Mouse (Mus musculus) kidney, postnatal 36 days (tissue): ENCODE results near the gene Osbpl2.

Experiments
- DNase-seq, 2 experiments: peaks; one replicate each; pipeline ENCODE4 v3.0.0; 2021 to 2022; ENCODE audit warnings: mixed read lengths in 2 of 2

Osbpl2 gene

DNA sequence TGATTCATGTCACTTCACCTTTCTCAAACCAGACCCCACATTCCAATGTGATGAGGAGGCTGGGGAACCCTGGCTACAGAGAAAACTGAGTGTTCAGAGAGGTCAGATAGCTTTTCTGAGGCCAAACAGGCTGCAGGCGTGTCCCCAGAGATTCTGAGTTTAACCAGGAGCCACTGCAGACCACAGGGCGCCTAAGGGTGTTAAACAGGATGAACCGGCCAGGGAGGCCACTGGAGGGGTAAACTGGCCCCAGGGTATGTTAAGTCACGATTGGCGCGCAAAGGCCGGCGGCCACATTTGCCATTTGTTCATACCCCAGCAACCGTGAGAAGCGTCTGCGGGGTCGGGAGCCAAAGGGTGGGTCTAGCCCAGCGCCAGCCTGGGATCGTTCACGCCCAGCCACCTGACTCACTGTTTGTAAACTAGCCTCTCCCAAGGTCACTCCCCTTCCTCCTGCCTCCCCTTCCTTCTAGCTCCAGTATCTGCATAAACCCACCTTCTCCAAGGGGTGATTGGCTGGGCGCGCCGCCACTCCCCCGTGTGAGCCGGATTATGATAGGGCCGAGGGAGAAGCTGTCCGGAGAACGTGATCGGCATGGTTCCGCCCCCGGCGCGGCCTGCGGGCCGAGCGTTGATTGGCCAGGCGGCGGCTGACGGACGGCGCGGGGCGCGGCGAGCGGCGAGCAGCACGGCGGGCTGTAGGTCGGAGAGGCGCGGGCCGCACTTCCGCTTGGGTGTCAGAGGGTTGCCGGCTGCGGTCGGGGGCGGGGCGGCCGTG is at the start of gene Osbpl2:
Osbpl2 (plus strand) TSS at position 646 of the 778 bp plus-strand sequence.
- peak; percentile 100 for DNase-seq

DNA sequence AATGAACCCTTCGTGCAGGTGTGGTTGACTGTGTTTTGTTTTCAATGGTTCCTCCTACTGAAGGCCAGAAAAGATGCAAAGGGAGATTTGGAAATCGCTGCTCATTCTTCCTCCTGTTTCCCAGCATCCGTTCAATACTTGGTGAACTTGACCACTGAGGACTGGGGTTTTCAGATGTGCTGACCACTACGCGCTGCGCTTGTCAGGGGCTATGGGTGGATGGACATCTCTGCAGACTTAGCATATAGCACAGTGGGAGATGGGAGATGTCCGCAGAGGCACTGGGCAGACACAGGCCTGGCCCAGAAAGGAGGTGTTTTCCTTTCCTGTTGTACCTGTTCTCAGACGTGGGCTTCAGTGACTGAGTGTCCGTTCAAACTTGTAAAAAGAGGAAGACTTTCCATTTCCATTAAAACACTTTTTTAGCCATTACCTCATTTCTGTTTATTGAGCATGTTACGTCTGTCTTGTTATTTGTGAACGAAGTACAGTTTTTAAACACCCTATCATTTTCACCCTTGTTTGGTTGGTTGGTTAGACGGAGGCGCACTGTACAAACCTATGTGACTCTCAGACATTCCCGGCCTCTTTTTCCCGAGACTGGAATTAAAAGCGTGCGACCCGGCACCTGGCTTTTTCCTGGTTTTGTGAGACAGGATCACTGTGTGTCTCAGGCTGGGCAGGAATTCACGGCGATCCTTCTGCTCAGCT is 49.2 kb upstream of the Osbpl2 start:
- no peak for DNase-seq

DNA sequence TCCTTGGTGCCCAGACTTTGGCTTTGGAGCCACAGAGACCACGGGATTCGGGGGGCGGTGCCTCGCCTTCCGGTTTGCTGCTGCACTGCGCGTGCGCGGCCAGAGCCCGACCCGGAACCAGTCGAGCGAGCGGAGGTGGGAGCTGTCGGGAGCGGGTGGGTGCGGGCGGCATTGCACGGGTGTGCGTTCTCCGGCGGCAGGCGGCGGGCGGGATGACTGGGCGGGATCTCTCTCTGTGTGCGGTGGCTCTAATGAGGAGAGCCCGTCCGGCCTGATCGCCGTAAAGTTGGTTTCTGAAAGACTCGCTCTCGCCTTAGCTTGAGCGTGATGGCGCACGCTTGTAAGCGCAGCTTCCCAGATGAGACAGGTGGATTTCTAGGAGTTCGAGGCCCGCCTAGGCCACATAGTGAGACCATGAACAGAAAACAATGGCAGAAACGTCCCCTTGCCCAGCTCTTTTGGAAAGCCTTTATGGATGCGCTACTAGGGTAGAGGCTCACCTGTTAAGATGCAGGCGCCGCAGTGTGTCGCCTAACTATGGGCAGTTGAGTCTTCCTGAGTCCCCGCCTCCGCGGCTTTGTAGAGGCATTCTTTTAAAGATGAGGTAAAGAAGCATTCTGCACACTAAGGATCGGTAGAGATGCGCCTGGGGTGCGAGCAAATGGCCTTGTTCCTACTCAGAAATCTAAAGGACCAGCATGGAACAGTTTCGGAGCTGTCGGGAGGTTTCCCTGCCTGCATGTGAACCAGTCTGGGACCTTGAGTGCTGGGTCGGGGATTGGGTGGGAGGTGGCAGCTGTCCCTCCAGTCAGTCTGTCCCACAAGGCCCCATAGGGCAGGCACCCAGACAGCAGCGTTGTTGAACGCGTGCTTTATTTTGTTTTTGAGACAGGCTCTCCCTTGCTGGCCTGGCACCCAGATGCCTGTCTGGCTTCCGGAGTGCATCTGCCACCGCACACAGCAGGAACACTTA is 48.3 kb upstream of the Osbpl2 start, which contains the start of gene Mtg2:
Mtg2 (plus strand) TSS at position 108 of the 973 bp plus-strand sequence.
- DNase-seq, result peak; percentile 95 to 97

DNA sequence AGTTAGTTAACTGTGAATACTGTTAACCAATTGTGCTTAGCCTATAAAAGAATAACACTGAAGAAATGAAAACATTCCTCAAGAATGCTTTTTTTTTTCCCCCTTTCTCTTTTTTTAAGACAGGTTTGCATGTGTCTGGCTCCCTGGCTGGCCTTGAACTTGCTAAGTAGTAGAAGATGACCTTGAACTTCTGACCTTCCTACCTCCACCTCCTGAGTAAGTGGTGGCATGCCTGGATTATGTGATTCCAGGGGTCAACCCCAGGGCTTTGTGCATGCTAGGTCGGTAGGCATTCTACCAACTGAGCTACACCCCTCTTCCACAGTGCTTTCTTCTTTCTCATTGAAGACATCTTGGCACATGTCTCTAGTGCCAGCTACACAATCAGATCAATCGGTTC is 47.4 kb upstream of the Osbpl2 start:
- DNase-seq, result no peak

DNA sequence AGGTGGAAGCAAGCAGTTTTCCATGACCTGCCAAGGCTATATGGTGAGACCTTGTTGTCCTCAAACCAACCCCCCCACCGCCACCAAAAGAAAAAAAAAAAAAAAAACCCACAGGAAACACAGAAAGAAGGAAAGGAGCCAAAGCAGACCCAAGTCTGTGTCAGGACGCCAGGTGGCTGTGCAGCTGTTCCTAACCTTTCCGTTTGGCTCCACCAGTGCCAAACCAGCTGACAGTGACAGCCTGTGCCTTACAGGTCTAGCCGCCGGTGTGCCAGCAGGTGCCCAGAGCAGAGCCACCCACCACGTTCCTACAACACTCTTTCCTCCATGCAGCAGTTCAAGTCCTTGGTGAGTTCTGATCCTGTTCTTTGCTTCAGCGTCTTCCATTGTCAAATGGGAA is 46.2 kb upstream of the Osbpl2 start:
- DNase-seq, result no peak

DNA sequence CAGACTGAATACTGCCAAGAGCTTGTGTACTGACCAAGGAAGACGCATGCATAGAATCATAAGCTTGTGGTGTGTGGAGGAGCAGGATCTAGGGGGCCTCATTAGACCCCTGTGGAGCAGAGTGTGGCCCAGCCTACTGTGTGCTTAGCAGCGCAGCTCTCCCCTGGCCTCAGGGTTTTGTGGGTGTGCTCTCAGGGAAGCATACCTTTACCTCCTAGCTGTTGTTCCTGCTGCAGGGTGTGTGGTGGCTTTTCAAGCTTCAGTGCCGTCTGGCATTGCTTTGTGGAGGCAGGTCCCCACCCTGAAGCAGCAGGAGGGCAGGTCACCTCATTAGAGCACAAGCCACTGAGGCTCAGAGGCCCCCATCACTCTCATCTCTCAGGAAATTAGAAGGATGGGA is 41.5 kb upstream of the Osbpl2 start:
- no peak for DNase-seq

DNA sequence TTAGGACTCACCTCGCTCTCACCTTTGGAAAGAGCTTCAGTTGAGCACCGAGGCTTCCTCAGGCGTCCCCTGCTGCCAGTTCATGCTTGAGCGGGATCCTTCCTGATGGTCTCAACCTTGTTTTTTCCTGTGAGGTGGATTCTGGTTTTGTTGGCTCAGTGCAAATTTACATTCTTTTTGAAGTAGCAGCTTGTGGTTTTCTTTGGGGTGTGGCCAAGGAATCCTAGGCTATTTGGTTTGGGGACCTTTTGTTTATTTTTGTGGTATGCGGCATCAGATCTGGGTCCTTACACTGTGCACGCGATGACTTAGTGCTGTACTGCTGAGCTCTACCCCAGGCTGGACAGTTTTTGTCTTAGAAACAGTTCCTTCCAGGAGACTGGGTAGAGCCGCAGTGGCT is 38.4 kb upstream of the Osbpl2 start:
- no peak for DNase-seq

DNA sequence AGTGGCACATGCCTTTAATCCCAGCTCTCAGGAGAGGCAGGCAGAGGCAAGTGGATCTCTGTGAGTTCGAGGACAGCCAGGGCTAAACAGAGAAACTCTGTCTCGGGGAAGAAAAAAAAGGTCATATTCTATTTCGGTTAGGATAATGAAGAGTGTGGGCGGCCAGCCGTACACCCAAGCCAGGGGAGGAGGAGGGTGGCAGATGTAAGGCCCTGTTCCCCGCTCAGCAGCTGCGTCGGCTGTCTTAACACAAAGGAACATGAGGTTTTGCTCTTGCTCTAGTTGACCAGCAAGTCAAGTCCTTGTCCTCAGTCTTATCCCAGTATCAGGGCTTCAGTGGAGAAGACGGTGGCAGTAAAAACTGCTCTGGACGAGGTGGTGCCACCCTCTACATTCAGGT is 36.0 kb upstream of the Osbpl2 start:
- no peak for DNase-seq

DNA sequence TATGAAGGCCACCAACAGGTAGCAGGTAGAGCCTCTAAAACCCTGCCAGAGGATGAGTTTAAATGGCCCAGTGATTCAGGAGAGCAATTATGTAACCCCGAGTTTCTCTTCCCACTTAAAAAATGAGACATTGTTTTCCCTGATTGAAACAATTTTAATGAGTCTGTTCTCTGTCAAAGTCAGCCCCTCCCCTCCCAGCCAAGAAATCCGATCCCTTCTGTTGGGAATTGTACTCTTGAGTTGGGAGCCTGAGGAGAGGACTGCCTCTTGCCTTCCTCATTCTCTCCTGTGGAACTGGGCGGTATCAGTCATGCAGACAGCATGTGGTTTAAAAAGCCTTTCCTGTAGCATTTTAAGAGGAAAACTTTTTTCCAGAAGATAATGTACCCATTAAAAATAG is 34.5 kb upstream of the Osbpl2 start:
- no peak for DNase-seq

DNA sequence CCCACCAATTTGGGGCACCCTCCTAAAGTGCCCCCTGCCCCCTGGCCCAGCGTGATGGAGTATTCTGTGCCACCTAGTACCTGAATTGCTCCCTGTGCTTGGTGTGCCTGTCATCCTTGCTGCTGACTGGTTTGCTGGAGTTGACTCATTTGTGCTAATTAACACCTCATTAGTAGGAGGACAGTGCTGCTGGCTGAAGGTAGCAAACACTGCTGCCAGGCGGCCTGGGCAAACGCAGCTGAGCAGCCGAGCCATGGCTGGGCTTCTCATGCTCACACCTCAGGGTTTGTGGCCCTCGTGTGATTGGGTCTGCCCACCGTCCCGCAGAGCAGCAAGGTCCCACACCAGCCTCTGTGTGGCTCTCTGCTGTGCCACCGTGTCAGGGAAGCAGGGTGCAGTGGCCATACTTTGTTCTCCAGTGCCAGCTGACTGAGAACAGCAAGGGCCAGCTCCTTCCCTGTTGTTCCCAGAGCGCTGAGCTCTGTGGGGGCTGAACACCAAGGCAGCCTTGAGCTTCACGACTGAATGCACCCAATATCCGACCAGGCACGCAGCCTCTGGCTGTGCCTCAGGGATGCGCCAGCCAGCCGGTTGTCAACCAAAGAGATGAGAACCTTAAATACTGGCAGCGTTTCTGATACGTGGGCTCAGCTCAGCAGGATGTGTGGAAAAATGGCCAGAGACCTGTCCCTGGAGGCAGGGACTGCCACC is 33.0 kb upstream of the Osbpl2 start:
- no peak for DNase-seq

DNA sequence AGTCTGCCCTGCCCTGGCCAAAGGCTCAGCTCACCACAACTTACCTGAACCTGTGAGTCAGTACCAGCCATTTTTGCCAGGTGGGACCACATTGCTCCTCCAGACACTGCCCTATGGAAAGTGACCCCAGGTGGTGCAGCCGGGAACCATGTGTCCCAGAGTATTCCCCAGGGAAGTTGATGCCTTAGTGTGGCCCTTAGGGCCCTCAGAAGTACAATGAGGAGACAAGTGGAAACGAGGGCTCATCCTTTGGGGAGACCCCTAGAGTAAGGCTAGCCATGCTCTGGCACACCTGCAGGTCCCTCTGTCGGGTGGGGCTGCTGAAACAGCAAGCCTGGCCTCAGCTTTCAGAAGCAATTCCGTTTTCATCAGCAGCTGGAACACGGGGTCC is 32.5 kb upstream of the Osbpl2 start:
- no peak for DNase-seq

DNA sequence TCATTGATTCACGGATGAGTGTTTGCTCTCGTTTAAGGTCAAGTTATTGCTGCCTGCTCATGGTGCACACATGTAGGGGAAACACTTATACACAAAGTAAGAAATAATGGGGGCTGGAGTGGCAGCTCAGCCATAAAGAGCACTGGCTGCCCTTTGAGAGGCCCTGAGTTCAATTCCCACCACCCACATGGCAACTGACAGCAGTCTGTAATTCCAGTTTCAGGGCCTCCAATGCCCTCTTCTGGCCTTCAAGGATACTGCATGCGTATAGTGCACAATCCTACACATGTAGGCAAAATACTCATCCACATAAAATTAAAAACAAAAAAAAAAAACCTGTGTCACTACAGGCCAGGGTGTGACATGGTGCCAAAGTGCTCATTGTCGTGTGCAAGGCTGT is 31.6 kb upstream of the Osbpl2 start:
- DNase-seq, result no peak

DNA sequence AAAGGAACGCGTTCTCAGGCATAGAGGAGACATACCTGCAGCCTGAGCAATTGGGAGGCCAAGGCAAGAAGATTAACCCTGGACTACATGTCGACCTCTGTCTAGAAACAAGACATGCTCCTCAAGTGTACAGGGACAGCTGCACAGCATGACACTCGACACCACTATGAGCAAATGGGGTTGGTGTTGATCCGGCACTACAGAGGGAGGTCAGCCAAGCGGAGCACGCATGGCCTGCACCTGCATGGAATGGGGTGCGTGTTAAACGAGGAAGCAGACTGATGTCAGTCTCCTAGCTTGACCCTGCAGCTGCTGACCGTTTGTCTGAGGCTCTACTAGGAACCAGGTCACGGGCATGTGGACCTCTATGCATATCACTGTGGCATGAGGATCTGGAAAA is 28.8 kb upstream of the Osbpl2 start:
- no peak for DNase-seq

DNA sequence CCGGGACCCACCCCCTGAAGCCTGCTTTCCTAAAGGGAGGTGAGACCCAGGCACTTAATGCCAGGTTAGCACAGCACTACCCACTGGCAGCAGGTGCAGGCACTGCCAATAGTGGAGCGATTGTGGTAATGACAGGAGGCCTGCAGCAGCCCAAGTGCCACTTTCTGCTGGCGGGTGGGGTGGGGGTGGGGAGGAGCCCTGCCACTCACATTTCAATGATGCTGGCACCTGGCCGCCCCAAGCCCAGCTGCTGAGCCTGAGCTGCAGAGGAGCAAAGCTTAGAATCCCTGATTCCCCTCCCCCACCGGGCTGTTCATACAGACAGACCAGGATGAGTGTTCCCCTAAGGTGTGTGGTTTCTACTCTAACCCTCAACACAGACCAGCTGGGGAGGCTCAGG is 23.4 kb upstream of the Osbpl2 start:
- DNase-seq, result no peak

DNA sequence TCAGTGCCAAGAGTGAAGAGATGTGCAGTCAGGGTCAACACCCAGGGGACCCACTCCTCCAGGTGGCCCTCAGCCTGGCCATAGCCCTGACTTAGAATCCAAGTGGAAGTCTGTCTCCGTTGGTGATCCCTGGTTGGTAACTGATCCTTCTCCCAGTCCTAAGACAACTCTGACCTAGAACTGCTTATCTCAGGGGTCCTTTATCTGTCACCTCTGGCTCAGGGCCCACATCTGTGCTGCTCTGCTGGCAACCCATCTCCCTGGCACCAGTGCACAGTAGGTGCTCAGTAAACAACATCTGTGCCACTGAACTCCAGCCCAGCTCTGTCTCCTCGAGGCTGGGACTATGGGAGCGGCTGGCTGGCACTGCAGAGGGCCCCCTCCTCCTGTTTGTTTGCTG is 21.5 kb upstream of the Osbpl2 start:
- no peak for DNase-seq

DNA sequence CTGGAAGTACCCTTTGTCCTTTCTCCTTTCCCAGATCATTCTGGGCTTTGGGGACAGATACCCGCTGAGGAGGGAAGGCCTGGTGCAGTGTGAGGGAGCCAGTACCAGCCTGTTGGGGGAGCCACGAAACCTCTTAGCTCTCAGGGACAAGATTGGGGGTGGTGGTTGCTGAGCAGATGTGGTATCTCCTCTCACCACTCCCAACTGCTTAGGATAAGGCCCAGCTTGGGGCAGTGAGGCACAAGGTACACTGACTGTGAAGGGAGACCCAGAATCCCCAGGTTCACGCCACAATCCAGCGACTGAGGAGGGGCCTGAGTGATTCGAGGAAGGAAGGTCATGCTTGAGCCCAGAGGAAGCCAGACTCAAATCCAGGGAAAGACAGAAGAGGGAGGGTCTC is 20.9 kb upstream of the Osbpl2 start:
- no peak for DNase-seq

DNA sequence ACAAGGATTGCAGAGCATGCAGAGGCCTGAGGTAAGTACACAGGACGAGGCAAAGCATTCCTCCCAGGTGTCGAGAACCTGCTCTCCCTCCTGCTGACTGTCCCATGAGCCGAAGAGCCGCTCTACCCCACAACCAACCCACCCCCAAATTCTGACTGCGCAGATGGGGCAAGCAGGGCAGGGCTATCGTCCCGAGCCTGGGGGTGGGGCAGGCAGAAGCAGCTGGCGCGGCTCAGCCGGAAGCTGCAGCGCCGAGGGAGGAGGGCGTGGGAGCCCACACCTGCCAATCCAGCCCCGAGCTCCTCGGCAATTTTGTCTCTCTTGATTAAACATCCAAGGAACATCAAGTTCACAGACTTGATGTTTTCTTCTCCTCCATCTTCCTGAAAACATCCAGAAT is 19.6 kb upstream of the Osbpl2 start:
- DNase-seq, result no peak

DNA sequence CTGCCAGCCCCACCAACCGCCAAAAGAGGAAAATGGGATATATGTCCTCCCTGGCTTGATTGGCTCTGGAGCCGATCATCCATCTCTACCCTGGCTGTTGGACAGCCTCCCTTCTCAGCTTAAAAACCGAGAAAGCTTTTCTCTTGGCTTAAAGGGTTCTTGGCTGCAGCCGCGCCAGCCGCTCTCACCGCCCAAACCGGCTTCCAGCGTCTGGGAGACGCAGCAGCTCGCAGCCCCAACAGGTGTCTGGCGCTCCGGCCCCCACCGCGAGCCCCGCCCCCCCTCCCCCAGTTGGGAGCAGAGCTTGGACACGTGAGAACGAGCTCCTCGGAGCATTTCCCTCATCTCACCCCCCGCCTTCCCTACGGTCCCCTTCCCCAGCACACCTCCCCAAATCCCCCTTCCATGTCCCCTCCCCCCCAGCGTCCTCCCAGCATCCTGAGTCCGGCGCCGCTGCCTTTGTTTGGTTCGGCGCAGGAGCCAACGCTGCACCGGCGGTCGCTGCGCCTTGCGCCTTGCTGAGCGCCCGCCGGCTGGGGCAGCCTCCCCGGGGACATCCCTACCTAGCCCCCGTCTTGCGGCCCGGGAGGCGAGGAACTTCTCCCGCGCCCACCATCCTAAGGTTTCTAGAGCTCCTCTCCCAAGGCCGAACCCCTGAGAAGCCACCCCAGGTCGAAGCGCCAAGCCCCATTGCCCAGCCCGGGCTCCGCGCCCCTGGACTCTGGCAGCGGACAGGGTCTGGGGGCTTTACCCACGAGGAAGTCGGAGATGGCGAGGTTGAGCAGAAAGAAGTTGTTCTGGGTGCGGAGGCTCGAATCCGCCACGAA is 15.7 kb upstream of the Osbpl2 start:
- DNase-seq, result no peak

DNA sequence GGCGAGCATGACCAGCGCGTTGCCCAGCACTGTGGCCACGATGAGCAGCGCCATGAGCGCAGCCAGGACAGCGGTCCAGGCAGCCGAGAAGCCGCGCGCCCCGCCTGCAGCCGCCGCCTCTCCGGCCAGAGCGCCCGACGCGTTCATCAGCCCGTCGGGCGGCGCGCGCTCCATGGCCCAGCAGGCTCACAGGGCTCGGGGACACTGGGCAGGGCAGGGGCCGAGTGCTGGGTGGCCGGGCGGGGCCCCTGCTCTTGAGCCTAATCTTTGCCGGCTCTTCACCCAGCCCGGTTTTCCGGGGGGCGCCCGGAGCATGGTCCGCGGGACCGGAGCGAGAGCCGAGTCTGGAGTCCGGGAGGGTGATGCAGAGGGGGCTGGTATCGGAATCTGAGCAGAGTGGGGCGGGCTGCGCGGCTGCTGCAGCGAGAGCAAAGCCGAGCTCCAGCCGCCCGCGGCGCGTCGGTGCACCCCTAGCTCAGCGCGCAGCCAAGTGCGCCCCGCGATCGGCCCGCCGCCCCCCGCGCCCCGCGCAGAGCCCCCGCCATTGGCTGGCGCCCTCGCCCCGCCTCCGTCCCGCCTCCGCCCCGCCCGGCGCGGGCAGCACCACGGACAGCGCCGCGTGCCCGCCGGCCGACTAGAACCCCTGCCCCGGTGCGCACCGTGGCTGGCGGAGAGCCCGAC is 15.0 kb upstream of the Osbpl2 start, which contains the start of gene Hrh3:
Hrh3 (minus strand) TSS at position 511 of the 681 bp plus-strand sequence.
- DNase-seq, result peak; percentile 82 to 92

DNA sequence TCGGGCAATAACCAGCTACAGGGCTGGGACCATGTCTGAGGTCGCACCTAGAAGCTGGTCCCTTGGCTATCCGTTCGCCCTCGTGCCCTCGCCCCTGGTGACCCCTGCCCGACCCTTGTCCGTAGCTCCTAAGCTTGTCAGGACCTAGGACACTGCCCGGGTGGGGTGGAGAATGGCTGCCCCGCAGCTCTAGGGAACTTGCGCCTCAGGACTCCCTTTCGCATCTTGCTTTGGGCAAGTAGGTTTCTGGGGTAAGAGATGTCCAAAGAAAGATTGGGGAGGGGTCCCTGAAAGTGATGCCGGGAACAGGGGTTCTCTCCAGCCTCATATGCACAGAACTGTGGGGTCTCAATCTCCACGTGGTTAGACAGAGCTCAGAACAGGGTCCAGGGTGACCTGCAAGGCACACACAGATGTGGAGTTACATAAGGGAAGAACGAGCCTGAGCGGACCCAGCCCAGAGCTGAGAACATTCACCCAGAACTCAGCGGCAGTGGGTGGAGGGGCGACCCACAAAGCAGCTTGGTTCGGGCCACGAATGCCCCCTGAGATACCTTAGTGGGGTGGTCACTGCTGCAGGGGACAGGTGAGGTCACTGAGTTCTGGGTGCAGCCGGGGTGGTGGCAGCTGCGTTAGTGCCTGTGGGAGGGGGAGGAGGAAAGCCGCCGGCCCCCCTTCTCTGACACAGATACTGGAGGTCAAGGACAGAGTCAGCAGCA is 14.3 kb upstream of the Osbpl2 start:
- DNase-seq, result no peak
